Mouse (Mus musculus) monocyte, adult 2 months (primary cell): ENCODE results near the gene Plxna4.

ENCODE experiments used
- DNase-seq, 2 experiments: peaks; one replicate each; pipeline ENCODE4 v3.0.0; 2022; ENCODE audit warnings: low spot score in 2 of 2, low read depth in 1 of 2

Plxna4 gene

DNA sequence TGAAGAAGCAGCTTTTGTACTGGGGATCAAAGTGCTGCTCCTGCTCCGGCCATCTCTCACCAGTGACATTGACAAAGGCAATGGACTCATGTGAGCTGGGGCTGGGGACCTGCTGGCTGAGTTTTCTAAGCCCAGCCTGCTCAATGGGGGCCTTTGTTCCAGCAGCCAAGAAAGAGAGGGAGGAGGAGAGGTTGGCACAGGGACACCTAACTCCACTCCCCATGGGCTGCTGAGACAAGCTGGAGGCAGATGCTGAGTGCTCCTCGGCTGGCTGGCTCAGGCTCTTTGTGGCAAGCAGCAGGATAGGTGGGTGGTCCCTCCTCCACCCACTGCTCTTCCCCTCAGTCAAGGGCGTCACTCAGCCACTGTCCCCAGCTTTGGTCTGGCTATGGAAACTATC, 326.7 kb downstream of the Plxna4 start:
- no peak for DNase-seq

DNA sequence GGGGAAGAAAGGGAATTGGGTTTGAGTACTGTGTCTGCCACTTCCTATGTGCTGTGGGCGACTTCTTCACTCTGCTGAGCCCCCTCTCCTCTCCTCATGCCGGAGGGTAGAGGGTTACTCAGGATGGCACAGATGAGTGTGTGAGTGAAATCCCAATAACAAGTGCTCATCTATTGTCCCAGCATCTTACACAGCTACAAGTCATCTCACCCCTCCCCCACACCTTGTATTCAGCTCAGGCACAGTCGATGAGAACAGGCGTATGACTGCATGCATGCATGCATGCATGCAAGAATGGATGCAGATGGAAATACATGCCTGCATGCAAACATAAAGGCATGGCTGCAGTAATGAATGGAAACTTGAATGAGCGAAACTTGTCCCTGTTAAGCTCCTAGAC, 327.7 kb downstream of the Plxna4 start:
- DNase-seq = no peak

DNA sequence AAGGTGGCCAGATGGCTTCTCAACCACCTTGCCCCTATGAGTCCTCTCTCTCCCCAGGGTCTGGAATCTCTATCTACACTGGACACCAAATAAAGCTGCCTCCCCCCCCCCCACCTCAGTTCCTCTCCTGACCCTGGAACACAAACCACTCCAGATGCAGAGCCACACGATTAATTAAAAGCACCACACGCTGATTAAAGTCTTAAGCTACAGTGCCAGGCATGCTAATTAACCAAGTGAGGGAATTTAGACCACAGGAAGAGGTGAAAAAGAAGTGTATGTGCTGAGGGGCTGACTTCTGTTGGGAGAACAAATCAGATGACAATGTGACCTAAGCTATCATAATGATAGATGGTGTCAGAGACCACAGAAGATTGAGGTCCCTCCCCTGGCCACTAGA, 332.8 kb downstream of the Plxna4 start:
- no peak for DNase-seq

DNA sequence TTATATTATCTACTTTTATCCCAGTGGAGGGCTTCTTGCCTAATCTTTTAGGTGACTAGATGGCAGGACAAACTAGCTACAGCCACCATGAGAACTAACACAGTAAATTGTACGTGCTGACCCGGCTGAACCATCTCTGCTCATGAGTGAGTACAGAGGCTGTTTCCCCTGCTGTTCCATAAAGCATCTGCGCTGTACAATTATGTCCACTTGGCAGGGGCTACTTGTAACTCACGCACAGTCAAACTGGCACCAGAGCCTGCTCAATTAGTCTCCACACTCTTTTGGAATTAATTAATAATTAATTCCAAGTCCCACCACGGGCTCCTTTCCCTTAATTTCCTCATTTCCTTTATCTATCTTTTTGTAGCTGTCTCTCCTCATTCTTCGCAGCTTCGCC, 335.8 kb downstream of the Plxna4 start:
- DNase-seq = no peak

DNA sequence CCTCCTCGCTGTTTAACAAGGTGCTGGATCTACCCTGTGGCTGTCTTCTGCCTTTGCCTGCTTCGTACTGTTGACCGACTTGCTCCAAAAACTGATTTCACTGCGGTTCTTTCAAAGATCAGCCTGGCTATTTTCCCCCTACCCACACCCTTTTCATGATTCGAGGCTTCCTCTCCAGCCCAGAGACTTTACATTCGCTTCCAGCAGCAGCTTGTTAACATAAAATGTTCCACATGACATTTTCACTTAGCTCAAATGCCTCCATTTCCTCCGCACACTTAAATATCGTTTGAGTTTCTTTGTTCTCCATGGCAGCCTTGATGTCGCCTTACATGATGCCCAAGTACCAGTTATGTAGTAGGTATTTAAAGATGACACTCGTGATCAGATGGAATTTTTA, 336.3 kb downstream of the Plxna4 start:
- no peak for DNase-seq

GRCm38 (mm10) chr6:32246036-32246435, 342.0 kb downstream of the Plxna4 start:
- DNase-seq = no peak

DNA sequence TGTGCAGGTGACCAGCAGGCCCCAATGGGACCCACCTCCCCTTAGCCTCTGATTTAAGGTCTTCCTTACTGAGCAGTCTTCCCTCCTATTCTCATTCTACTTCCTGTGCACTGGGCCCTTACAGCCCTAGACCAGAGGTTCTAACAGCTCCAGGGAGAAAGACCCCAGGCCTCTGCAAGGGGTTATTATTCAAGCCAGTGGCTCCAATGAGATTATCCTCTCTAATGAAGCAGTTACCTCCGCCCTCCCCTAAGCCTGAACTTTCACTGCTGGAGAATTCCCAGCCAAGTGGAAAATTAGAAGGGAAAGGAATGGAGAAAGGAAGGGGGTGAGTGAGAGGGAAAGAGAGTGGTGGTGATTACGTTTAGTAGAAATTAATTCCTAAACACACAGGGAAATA, 345.0 kb downstream of the Plxna4 start:
- DNase-seq = no peak

GRCm38 (mm10) chr6:32231383-32231782, 356.6 kb downstream of the Plxna4 start:
- DNase-seq = no peak

DNA sequence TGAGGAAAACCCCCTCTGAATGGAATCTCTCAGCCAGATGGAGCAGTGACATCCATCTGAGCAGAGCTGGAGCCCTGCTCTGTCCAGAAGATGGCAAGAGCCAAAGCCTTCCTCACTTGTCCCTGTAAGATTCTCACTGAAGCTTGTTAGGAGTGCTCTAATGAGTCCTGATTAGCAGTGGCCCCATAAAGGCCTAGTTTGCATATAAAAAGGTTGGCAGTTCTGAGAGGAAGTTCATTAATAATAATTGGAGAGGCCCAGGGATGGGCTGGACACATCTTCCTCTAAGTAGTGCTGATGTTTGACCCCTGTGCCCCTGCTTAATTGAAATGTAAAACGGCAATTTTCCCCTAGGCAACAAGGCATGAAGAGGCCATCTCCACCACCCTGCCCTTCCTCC, 361.4 kb downstream of the Plxna4 start:
- no peak for DNase-seq

- no peak for DNase-seq
Measured at GRCm38 (mm10) chr6:32224007-32224703, 363.8 kb downstream of the Plxna4 start.

GRCm38 (mm10) chr6:32220765-32221164, 367.2 kb downstream of the Plxna4 start:
- no peak for DNase-seq

DNA sequence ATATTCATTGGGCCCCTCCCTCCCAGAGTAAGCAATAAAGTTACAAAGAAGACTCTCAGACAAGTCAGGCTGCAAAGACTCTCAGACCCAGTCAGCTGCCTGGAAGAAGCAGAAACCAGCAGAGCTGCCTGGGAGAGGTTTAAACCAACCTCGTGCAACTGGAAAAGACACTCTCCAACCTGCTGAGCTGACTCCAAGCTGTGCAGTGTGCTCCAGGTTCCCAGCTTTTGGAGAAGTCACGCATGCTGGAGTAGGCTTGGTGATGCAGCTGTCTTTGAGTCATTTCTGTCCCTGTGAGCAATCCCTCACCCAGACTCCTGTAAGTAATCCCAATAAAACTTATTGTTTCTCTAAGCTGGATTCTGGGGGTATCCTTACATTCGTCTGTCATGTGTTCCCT, 369.4 kb downstream of the Plxna4 start:
- DNase-seq = no peak

GRCm38 (mm10) chr6:32212439-32212838, 375.6 kb downstream of the Plxna4 start:
- no peak for DNase-seq

GRCm38 (mm10) chr6:32210139-32210538, 377.9 kb downstream of the Plxna4 start:
- no peak for DNase-seq

DNA sequence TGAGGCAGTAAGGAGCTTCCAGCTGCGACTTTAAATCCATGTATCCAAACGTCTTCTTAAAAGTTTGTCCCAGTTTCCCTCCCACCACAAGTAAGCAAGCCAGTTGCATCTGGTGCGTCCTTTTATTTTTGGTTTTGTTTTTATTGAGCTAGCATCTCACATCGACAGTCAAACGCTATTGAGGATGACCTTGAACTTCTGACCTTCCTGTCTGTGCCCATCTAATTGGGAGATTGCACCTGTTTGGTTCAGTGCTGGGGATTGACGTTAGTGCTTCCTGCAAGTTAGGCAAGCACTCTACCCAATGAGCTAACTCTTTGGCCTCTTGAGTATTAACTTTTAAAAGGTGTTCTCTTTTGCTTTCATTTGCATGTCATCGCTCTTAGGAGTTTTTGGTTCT, 379.0 kb downstream of the Plxna4 start:
- no peak for DNase-seq

DNA sequence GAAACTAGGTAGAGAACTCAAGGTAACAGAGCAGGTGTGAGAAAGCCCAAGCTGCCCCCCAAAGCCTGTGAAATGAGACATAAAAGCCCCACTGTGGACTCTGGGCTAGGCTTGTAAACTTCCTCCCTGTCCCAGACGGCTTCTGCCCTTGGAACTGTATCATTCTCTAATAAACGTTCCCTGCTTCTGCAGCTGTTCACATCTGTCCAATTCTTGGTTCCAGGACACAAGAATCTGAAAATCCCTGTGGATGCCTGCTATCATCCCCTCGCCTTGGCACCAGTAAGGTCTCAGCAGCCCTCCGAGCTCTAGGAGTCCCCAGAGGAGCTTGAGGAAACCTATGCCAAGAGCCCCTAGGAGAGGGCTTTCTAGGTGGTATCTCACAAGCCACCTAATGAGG, 383.7 kb downstream of the Plxna4 start:
- DNase-seq = no peak

- no peak for DNase-seq
Measured at GRCm38 (mm10) chr6:32203389-32203788, 384.6 kb downstream of the Plxna4 start.

GRCm38 (mm10) chr6:32202664-32203192, 385.3 kb downstream of the Plxna4 start:
- DNase-seq = no peak

- DNase-seq = no peak
Measured at GRCm38 (mm10) chr6:32201506-32201905, 386.5 kb downstream of the Plxna4 start.

- no peak for DNase-seq
Measured at GRCm38 (mm10) chr6:32199616-32200015, 388.4 kb downstream of the Plxna4 start.

- no peak for DNase-seq
Measured at GRCm38 (mm10) chr6:32196913-32197312, 391.1 kb downstream of the Plxna4 start.

DNA sequence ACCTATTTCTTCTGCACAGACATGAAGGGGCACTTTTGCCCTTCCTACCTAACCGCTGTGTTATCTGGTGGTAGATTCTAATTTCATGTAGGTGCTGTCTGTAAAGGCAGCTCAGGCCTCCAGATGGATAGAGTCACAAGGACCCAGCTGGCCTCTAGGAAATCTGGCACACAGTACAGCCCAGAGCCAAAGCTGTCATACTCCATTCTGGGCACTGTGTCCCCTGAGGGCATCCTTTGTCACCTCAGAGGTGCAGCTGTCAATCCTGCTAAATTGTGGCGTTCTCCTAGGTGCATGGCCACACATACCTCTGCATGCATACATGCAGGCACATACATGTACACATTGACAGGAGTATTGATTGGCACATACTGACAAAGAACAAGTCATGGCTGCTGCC, 394.9 kb downstream of the Plxna4 start:
- DNase-seq = no peak

DNA sequence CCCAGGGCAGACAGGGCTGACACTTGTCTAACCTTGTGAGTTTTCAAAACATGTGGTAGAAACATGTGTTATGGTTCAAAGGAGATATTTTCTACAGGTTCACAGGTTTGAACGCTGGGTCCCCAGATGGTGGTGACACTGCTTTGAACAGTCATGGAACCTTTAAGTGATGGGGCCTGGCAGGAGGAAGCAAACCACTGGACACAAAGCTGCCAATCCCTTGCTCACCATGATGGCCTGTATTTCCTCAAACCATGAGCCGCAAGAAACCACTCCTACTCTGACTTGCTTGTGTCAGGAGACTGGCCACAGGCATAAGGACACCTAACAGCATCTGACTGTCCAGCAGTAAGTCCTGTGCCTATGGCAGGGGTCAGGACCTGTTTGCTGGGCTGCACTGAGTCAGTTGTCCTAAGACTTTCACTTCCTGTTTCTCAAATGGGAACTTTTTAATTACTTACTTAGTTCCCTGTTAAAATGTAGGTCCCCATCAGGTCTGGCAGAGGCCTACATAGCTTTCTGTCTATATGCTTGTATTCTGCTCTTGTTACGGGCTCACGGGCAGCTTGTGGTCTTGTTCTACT, 403.5 kb downstream of the Plxna4 start:
- DNase-seq = peak; percentile 33 to 50
